Mouse (Mus musculus) testis, adult 2 months (tissue): ENCODE measurements at regions not wholly inside any gene's neighbourhood (a gene's known extent, or its start where the extent isn't known, plus 50 kb on each side); places are given as distances from the start of the nearest gene placed in this dataset.

Experiments
- CTCF ChIP-seq: fragments of 200-500 bp; IDR thresholded peaks from 2 replicates; pipeline ENCODE4 v1.5.1; 2012; ENCODE audit warnings: low read depth, mild to moderate bottlenecking, inconsistent platforms, low read length, moderate library complexity; ENCODE audit not compliant: control insufficient read depth, insufficient read depth, insufficient replicate concordance
- POLR2A ChIP-seq: fragments of 200-500 bp; IDR thresholded peaks from 2 replicates; pipeline ENCODE4 v1.6.1; 2012; ENCODE audit warnings: low read depth, mild to moderate bottlenecking, inconsistent platforms, low read length, moderate library complexity; ENCODE audit not compliant: control insufficient read depth

- TF ChIP-seq CTCF (no peak), POLR2A (no peak)
These were observed 255.6 kb upstream of the Gm5148 start for GRCm38 (mm10) chr3:37979871-37980270.
